Mouse (Mus musculus) gastrocnemius, postnatal 4 days (tissue): ENCODE data around the gene Atp5g1. TPM values are rescaled to one million over a fixed set of nuclear protein-coding genes. Genes with fewer than 3 reads are reported as not detected.

Source experiments
- DNase-seq, 2 experiments: peaks; one replicate each; pipeline ENCODE4 v3.0.0; 2021 to 2022; ENCODE audit warnings: low spot score in 2 of 2, mixed read lengths in 2 of 2
- total RNA-seq, 2 experiments: library from RNA; stranded (reverse); gene quantifications; 2 replicates each; pipeline ENCODE4 v1.2.3; 2021

Gene Atp5g1
- total RNA-seq, 2 experiments from 2014 or later = 830 to 870 TPM

DNA sequence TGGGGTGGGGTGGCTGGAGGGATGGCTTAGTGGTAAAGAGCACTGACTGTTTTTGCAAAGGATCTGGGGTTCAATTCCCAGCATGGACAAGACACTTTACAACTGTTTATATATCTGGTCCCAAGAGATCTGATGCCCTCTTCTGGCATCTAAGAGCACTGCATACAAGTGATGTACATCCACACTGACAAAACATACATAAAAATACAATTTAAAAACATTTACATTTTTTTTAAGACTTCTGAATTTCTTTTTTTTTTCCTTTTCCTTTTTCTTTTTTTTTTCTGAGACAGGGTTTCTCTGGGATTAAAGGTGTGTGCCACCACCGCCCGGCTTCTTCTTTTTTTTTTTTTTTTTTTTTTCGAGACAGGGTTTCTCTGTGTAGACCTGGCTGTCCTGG lies 42.2 kb downstream of the Atp5g1 start:
- no peak for DNase-seq

DNA sequence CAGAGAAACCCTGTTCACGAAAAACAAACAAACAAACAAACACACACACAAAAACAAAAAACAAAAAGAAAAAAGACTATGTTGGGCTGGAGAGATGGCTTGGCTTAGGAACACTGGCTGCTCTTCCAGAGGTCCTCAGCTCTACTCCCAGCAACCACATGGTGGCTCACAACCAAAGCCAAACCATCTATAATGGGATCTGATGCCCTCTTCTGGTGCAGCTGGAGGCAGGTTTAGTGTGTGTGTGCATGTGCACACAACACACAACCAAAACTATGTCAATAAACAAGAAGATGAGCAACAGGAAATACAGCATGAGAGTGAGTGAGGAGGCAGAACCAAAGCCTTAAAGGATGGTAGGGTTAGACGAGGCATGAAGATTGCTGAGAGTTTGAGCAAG lies 43.8 kb downstream of the Atp5g1 start:
- no peak for DNase-seq

GRCm38 (mm10) chr11:96030571-96030970 lies 44.9 kb downstream of the Atp5g1 start:
- DNase-seq = no peak

DNA sequence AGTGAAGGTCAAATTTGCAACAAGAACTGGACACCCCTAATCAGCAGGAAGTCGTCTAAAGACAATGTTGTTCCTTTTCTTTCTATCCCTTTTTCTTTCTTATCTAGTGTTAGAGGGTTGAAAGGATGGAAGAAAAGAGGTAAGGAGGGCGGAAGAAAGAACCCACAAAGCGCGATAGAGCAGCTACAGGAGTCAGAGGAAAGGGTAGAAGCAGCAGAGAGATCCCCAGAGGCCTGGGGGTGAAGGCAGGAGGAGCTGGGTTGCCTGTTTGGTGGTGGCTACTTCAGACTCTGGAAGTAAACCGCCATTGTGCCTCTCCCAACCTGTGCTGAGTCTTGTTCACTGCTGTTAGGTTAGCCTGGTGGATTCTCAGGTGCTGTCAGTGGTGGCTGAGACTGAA lies 47.3 kb downstream of the Atp5g1 start:
- DNase-seq = no peak

- no peak for DNase-seq
These were observed 54.8 kb downstream of the Atp5g1 start for GRCm38 (mm10) chr11:96020622-96021021.

Other genes with a start within 250 kb of the Atp5g1 start
- gene Gngt2, start 238.5 kb downstream of the Atp5g1 start, total RNA-seq = 10 to 100 TPM; 12.0 to 12.9 TPM
- gene Abi3, start 233.2 kb downstream of the Atp5g1 start, total RNA-seq = 1 to 10 TPM; 7.6 to 8.5 TPM
- gene B4galnt2, start 160.8 kb downstream of the Atp5g1 start, total RNA-seq = not detected
- 1 to 10 TPM; 6.9 to 7.0 TPM for gene Igf2bp1, start 69.7 kb downstream of the Atp5g1 start, total RNA-seq
- gene Gip, start 51.1 kb downstream of the Atp5g1 start, total RNA-seq = not detected
- gene Snf8, start 40.8 kb downstream of the Atp5g1 start, total RNA-seq = 10 to 100 TPM; 38.6 to 41.5 TPM
- gene Ube2z, start 10.3 kb downstream of the Atp5g1 start, total RNA-seq = 10 to 100 TPM; 41.2 to 42.3 TPM
- gene Calcoco2, start 36.3 kb upstream of the Atp5g1 start, total RNA-seq = not detected
- gene Ttll6, start 58.1 kb upstream of the Atp5g1 start, total RNA-seq = not detected
- gene Hoxb13, start 118.6 kb upstream of the Atp5g1 start, total RNA-seq = not detected
- gene Hoxb9, start 195.8 kb upstream of the Atp5g1 start, total RNA-seq = 1 to 10 TPM; 1.1 to 1.5 TPM
- 1 to 10 TPM in 1 of 2 experiments, under 1 TPM in 1; 0.98 to 1.3 TPM for gene Hoxb8, start 206.2 kb upstream of the Atp5g1 start, total RNA-seq
- gene Hoxb7, start 211.0 kb upstream of the Atp5g1 start, total RNA-seq = 1 to 10 TPM; 1.8 to 2.1 TPM
- 1 to 10 TPM in 1 of 2 experiments, under 1 TPM in 1; 0.62 to 1.3 TPM for gene Hoxb6, start 216.8 kb upstream of the Atp5g1 start, total RNA-seq
- gene Hoxb5, start 227.7 kb upstream of the Atp5g1 start, total RNA-seq = 1 to 10 TPM in 1 of 2 experiments, under 1 TPM in 1; 0.80 to 1.1 TPM
- gene Hoxb4, start 242.6 kb upstream of the Atp5g1 start, total RNA-seq = under 1 TPM; 0.57 to 0.91 TPM
- 1 to 10 TPM; 1.0 to 1.3 TPM for gene Hoxb3, start 247.7 kb upstream of the Atp5g1 start, total RNA-seq